Mouse (Mus musculus) lung, embryonic 14.5 days (tissue): ENCODE results near the gene Klrc1. TPM values are rescaled to one million over a fixed set of nuclear protein-coding genes. Genes with fewer than 3 reads are reported as not detected.
"Not testable (repeated sequence)": the region's sequence is repeated elsewhere in the genome, so short reads cannot be mapped to it uniquely, and the experiment has no call there.

Source experiments
- ATAC-seq: fragments of 200-750 bp; cut with Nextera tagmentation; 2 replicates; pipeline ENCODE4 v1.8.0; 2017; ENCODE audit warnings: mild to moderate bottlenecking, moderate TSS enrichment, moderate library complexity; ENCODE audit not compliant: insufficient read depth
- DNase-seq: peaks from one replicate; pipeline ENCODE4 v3.0.0-alpha.2; 2015
- H3K27ac ChIP-seq: fragments of 300-500 bp; sonication (generic); 2 replicates; pipeline ENCODE4 v1.5.1; 2014; ENCODE audit warnings: low read depth, mild to moderate bottlenecking, moderate library complexity
- H3K27me3 ChIP-seq: fragments of 300-500 bp; sonication (generic); 2 replicates; pipeline ENCODE4 v1.6.1; 2014; ENCODE audit warnings: low read length, control low read depth; ENCODE audit not compliant: insufficient read depth
- H3K36me3 ChIP-seq: fragments of 300-500 bp; sonication (generic); 2 replicates; pipeline ENCODE4 v1.6.1; 2014; ENCODE audit warnings: control low read depth; ENCODE audit not compliant: insufficient read depth
- H3K4me1 ChIP-seq: fragments of 300-500 bp; sonication (generic); 2 replicates; pipeline ENCODE4 v1.6.1; 2014; ENCODE audit warnings: antibody characterized with exemption, control low read depth; ENCODE audit not compliant: insufficient read depth
- H3K4me2 ChIP-seq: fragments of 300-500 bp; sonication (generic); 2 replicates; pipeline ENCODE4 v1.6.1; 2014; ENCODE audit warnings: mild to moderate bottlenecking
- H3K4me3 ChIP-seq: fragments of 300-500 bp; sonication (generic); 2 replicates; pipeline ENCODE4 v1.5.1; 2014; ENCODE audit warnings: low read depth, low read length
- H3K9ac ChIP-seq: fragments of 300-500 bp; sonication (generic); 2 replicates; pipeline ENCODE4 v1.6.1; 2014
- H3K9me3 ChIP-seq: fragments of 300-500 bp; sonication (generic); 2 replicates; pipeline ENCODE4 v1.6.1; 2016; ENCODE audit warnings: low read depth, low read length, control low read depth
- CTCF ChIP-seq: IDR thresholded peaks from 2 replicates; pipeline ENCODE4 v1.5.1; 2016; ENCODE audit warnings: antibody characterized with exemption, low read depth
- WGBS: fragments of 180-500 bp; shearing (Covaris S2); extraction: QIAGEN DNeasy Blood & Tissue Kit; methylation state at CpG from one replicate; pipeline ENCODE4 v1.1.7; 2014; 5-methylcytosine and 5-hydroxymethylcytosine counted together
- microRNA-seq: library from miRNA; unstranded; fragments of <30 nt; microRNA quantifications from one replicate; pipeline ENCODE4, GENCODE M21; 2016; ENCODE audit warnings: borderline number of aligned reads
- polyA plus RNA-seq: library from polyadenylated mRNA; unstranded; fragments of >200 nt; fragmentation: Nextera tagmentation; extraction: Ambion mirVana; gene quantifications from 2 replicates; pipeline ENCODE4 v1.2.1, GENCODE M21; 2014

The Klrc1 gene
- polyA plus RNA-seq, 1 experiment from 2014 or later: not detected

DNA sequence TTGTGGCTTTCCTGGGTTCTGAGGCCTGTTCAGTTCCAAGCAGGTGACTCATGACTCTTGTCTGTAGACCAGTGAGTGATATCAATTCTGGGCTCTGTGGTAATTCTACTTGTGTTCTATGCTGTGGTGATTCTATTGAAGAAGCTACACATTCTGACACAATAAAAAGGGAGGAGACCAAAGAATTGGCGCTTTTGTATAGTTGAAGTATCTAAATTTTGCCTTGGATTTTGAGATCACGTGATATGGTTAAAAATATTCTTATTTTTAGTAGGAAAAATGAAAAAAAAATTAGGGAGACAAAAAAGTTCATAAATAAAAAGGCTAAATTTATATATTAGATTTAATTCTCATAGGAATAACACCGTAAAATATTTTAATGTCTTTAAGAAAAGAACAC lies 35.5 kb downstream of the Klrc1 start, which contains the start of gene Klrc3:
Klrc3 (minus strand) TSS at position 101 of the 400 bp plus-strand sequence.
- DNase-seq, H3K4me1 ChIP-seq, H3K4me2 ChIP-seq, H3K36me3 ChIP-seq, H3K9ac ChIP-seq, H3K27me3 ChIP-seq, H3K4me3 ChIP-seq, H3K9me3 ChIP-seq, ATAC-seq, H3K27ac ChIP-seq: not testable (repeated sequence)
- 77% methylated on average over 3 of the region's 3 CpGs for WGBS

DNA sequence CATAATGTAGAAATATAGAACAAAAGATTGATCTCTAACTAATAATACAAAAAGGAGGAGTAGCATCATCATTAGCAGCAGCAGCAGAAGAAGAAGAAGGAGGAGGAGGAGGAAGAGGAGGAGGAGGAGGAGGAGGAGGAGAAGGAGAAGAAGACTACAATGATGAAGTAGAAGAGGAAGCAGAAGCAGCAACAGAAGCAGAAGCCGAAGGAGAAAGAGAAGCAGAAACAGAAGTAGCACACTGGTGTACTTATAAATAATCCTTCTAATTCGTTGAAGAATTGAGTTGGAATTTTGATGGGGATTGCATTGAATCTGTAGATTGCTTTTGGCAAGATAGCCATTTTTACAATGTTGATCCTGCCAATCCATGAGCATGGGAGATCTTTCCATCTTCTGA lies 47.7 kb downstream of the Klrc1 start:
- not testable (repeated sequence) for DNase-seq, H3K4me3 ChIP-seq, H3K27me3 ChIP-seq, H3K4me2 ChIP-seq, H3K9ac ChIP-seq, H3K9me3 ChIP-seq, H3K27ac ChIP-seq, H3K4me1 ChIP-seq, ATAC-seq, H3K36me3 ChIP-seq
- 73% methylated on average over 2 of the region's 2 CpGs for WGBS

DNA sequence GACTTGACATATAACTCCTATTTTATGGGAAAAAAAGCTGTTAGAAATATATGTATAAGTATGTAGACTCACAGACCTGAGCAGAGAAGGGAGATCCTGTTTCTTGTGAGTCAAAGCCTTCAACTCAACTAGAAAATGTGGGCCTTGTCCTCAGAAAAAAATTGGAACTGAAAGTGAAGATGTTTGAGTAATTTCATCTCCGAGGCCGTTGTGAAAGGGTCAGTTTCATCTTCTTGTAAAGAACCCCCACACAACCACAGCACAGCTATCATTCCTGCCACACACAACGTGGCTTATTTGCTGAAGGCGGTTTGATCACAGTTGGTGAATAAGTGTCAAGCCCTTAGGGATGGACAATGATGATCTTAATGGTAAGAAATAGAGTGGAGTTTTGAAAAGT lies 55.0 kb downstream of the Klrc1 start, which contains the start of gene Klrk1:
Klrk1 (minus strand) TSS at position 130 of the 400 bp plus-strand sequence.
- H3K27ac ChIP-seq: no peak within 1 kb of the TSS
- WGBS: 78% methylated on average over 4 of the region's 4 CpGs
- no peak within 1 kb of the TSS for H3K9ac ChIP-seq
- H3K4me3 ChIP-seq: no peak within 1 kb of the TSS
- H3K4me2 ChIP-seq: no peak within 1 kb of the TSS
- no peak for DNase-seq
- TF ChIP-seq CTCF: no peak
- ATAC-seq: no peak
- H3K4me1 ChIP-seq: no peaks in the 10 kb centered on the region
- H3K9me3 ChIP-seq: no peaks in the 10 kb centered on the region
- no peaks in the 10 kb centered on the region for H3K36me3 ChIP-seq
- no peaks in the 10 kb centered on the region for H3K27me3 ChIP-seq

Small RNA genes lying within 50 kb of the gene (microRNA-seq; reads per million reads assigned to microRNA genes)
- gene Mir680-1: not detected

Other genes with a start within 250 kb of the Klrc1 start
- 13.7 and 15.2 TPM in 2 replicates for gene Clec1a, start 227.0 kb downstream of the Klrc1 start, polyA plus RNA-seq
- 0.18 and 0.21 TPM in 2 replicates for gene Olr1, start 171.8 kb downstream of the Klrc1 start, polyA plus RNA-seq
- gene Tmem52b, start 166.4 kb downstream of the Klrc1 start, polyA plus RNA-seq: 0.47 and 0.55 TPM in 2 replicates
- 12.4 and 12.5 TPM in 2 replicates for gene Gabarapl1, start 145.8 kb downstream of the Klrc1 start, polyA plus RNA-seq
- not detected in 2 replicates for gene Klre1, start 101.1 kb downstream of the Klrc1 start, polyA plus RNA-seq
- gene Klrd1, start 87.2 kb downstream of the Klrc1 start, polyA plus RNA-seq: not detected in 2 replicates
- gene Klrk1, start 55.1 kb downstream of the Klrc1 start, polyA plus RNA-seq: 0.15 TPM in 1 of 2 replicates, not detected in the other
- not detected in 2 replicates for gene Klrc3, start 35.6 kb downstream of the Klrc1 start, polyA plus RNA-seq
- not detected in 2 replicates for gene Klrc2, start 18.3 kb downstream of the Klrc1 start, polyA plus RNA-seq
- not detected in 2 replicates for gene Klri1, start 38.2 kb upstream of the Klrc1 start, polyA plus RNA-seq
- not detected in 2 replicates for gene Klri2, start 61.5 kb upstream of the Klrc1 start, polyA plus RNA-seq
- not detected in 2 replicates for gene Gm156, start 105.3 kb upstream of the Klrc1 start, polyA plus RNA-seq
- gene Gm17631, start 183.7 kb upstream of the Klrc1 start, polyA plus RNA-seq: not detected in 2 replicates
- gene Klra17, start 197.7 kb upstream of the Klrc1 start, polyA plus RNA-seq: not detected in 2 replicates
- not detected in 2 replicates for gene Klra5, start 238.7 kb upstream of the Klrc1 start, polyA plus RNA-seq